ENCODE assay signal across 23 mouse cellular contexts in genomic region chr1:170545286-170545685, GRCm38 (mm10). TPM values are rescaled to one million over a fixed set of nuclear protein-coding genes. Genes with fewer than 3 reads are reported as not detected.
"Had no signal": no experiment of that assay in that cellular context is flagged by ENCODE, and none has a peak within 500 bp of the region (broad histone marks: within the 10 kb centered on the region; RNA-seq: fewer than 3 reads in every experiment).

No protein-coding gene starts in this region.

- DNase-seq: gastrocnemius, adult 2 months; gastrocnemius, postnatal 10 days; gastrocnemius, postnatal 25 days; heart, adult 2 months; heart, postnatal 14 days; heart, postnatal 36 days; kidney, adult 18-20 months; kidney, adult 8-10 months; kidney, postnatal 10 days; kidney, postnatal 36 days; layer of hippocampus, postnatal 36 days; left cerebral cortex, postnatal 4 days; liver, embryonic 13.5 days had no signal

- H3K4me1 ChIP-seq: intestine, embryonic 15.5 days; liver, embryonic 13.5 days had no signal

- H3K27ac ChIP-seq: gastrocnemius, adult 2 months; heart, adult 2 months; heart, embryonic 13.5 days; heart, embryonic 15.5 days; hindbrain, embryonic 13.5 days; intestine, embryonic 15.5 days; limb, embryonic 13.5 days; limb, embryonic 15.5 days; liver, embryonic 13.5 days had no signal

- H3K4me2 ChIP-seq: heart, embryonic 11.5 days; heart, embryonic 13.5 days; heart, embryonic 15.5 days; hindbrain, embryonic 13.5 days; intestine, embryonic 15.5 days; limb, embryonic 13.5 days; limb, embryonic 15.5 days; liver, embryonic 13.5 days had no signal

- ATAC-seq: hindbrain, embryonic 16.5 days; inflammation-experienced regulatory T-cells, adult 6 months; intestine, embryonic 15.5 days; intestine, postnatal 0 days had no signal

- H3K36me3 ChIP-seq: heart, embryonic 15.5 days; intestine, embryonic 15.5 days; limb, embryonic 13.5 days; limb, embryonic 15.5 days; liver, embryonic 13.5 days had no signal

- H3K27me3 ChIP-seq: heart, embryonic 13.5 days; heart, embryonic 15.5 days; hindbrain, embryonic 13.5 days; intestine, embryonic 15.5 days; limb, embryonic 13.5 days; limb, embryonic 15.5 days; liver, embryonic 13.5 days had no signal

- H3K9me3 ChIP-seq: heart, embryonic 15.5 days; intestine, embryonic 15.5 days; limb, embryonic 15.5 days had no signal

- H3K9ac ChIP-seq: heart, embryonic 13.5 days; heart, embryonic 15.5 days; hindbrain, embryonic 13.5 days; intestine, embryonic 15.5 days; limb, embryonic 13.5 days; limb, embryonic 15.5 days; liver, embryonic 13.5 days had no signal

- H3K4me3 ChIP-seq: gastrocnemius, adult 2 months; heart, adult 2 months; heart, embryonic 13.5 days; heart, embryonic 15.5 days; hindbrain, embryonic 13.5 days; intestine, embryonic 15.5 days; limb, embryonic 13.5 days; limb, embryonic 15.5 days; liver, embryonic 13.5 days had no signal

RNA-seq across cellular contexts. Expression of gene Nos1ap, which starts 44.4 kb away (rescaled TPM):
- polyA plus RNA-seq: inflammation-experienced regulatory T-cells, adult 6 months had no signal
